Mouse (Mus musculus) spleen, postnatal 10 days (tissue): Measurements from ENCODE around the gene Cept1.

Source experiments
- DNase-seq, 2 experiments: peaks; one replicate each; pipeline ENCODE4 v3.0.0; 2021 to 2022; ENCODE audit warnings: low spot score in 2 of 2

Cept1 gene

GRCm38 (mm10) chr3:106494417-106494950 is 53.1 kb downstream of the Cept1 start:
- no peak for DNase-seq

DNA sequence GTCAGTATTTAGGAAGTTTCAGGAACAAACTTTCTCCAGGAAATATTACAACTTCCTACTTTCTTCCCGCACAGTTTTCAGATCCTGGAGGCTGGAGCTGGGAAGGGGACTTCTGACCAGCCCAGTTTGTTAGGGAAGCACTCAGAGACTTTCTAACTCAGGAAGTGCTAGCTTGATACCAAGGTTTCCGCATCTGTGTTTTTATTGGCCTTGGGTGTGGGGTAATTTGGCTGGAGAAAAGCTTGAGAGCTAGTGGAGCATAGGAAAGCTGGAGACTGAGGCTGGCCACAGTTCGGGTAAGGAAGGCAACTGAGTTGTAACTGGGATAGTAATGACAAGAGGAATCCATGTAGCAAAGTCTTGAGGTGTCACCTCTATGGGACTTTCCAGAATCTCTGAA is 53.7 kb downstream of the Cept1 start:
- DNase-seq, result no peak

GRCm38 (mm10) chr3:106493202-106493601 is 54.4 kb downstream of the Cept1 start:
- no peak for DNase-seq

- no peak for DNase-seq
Measured at GRCm38 (mm10) chr3:106492723-106493122, 54.9 kb downstream of the Cept1 start.

DNA sequence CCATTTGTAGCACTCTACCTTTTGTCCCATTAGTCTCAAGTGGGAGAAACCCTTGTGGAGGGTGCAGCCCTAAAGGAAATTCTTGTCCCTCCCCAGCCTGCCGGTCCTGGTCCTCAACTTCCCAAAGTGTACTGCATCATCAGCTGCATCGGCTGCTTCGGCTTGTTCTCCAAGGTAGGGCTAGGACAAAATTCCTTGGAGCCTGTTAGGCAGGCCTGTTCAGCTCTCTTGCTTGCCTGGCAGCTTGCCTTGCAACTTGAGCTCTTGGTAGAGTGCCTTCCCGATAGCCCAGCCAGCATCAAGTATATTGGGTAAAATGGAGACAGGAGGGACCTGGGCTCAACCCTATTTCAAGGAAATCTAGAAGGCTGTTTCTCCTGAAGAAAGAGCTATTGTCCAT is 57.4 kb downstream of the Cept1 start:
- no peak for DNase-seq

DNA sequence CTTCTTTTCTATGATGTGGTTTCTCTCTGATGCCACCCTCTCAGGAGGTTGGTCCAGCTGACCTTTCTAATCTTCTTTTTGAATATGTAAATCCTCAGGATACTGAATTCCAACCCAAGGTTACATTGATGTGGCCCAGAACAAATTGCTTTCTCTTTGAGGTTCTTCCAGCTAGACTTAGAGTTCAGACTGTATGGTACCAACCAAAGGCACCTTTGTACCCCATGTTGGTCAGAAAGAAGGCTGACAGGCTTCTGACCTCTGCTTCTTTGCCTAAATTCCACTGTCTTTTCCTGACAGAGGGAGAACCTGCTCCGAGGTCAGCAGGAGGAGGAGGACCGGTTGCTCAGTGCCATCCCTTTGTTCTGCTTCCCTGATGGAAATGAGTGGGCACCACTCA is 60.1 kb downstream of the Cept1 start:
- no peak for DNase-seq

- DNase-seq, result peak in 1 of 2 experiments; percentile 45
Measured at GRCm38 (mm10) chr3:106485810-106486209, 61.8 kb downstream of the Cept1 start.

DNA sequence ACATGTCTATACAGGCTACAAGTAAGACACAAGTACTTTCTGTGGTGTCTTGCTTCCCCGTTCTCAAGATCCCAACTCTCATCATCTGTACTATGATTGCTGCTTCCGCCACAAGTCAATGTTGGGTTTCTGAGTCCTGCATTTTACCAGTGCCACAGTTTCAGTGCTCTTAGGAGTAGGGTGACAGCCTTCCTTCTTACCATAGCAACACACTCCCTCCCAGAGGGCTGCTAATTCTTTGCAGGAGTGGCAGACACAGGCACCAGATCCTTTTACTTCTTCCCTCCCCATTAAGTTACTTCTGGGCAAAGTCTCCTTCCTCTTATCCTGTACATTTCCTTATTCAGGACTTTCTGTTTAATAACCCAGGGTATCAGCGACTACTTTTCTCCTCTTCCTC is 62.7 kb downstream of the Cept1 start:
- no peak for DNase-seq

- DNase-seq, result no peak
Measured at GRCm38 (mm10) chr3:106483796-106484405, 63.7 kb downstream of the Cept1 start.

GRCm38 (mm10) chr3:106483297-106483696 is 64.3 kb downstream of the Cept1 start:
- no peak for DNase-seq

DNA sequence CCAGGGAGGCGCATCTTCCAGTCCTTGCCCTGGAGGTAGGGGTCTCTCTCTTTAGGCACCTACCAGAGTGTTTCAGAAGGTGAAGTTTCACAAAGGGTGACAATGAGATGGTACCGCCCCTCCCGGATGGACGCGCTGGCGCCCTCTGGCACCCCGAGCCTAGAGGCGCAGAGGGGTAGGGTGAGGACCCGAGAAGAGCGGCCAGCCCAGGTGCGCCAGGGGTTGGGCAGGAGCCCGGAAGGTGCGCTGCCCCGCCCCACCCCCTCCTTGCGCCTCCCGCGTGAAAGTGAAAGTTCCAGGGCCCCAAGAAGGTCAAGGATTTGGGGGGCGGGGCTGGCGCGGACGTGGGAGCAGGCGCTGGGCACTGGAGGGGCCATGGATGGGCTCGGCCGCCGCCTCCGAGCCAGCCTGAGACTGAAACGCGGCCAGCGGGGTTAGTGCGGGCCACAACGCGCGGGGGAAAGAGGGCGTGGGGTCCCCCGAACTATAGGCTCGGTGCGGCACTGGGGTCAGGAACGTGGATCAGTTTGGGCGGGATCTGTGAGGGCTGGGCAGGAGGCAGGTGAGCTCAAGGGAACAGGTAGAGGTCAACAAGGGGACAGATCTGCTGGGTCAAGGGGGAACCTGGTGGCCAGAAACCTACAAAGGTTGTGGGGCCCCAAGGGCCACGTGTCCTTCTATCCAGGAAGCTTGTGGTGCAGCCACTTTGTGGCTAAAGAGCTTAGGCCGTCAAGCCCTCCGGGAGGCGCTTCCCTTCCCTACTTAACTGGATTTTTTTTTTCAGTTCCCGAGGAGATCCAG is 65.1 kb downstream of the Cept1 start, which contains the start of gene Dennd2d:
Gene Dennd2d (plus strand): TSS at position 125 of the 801 bp plus-strand sequence.
- DNase-seq, result peak; percentile 54 to 77

DNA sequence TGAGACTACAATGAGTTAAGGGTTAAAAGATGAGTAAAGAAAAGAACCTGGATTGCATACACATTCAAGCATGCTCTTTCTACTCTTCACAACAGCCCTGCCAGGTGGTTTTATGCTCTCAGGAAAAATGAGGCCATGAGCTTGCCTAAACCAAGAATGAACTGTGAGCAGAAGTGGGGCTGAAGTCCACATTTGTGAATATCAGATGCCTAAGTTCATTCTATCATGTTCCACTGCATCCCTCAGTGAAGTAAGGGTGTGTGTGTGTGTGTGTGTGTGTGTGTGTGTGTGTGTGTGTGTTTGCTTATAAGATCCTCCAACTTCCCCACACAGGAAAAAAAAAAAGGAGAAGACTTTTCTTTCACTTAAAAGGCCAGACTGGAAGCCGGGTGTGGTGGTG is 70.7 kb downstream of the Cept1 start:
- no peak for DNase-seq

DNA sequence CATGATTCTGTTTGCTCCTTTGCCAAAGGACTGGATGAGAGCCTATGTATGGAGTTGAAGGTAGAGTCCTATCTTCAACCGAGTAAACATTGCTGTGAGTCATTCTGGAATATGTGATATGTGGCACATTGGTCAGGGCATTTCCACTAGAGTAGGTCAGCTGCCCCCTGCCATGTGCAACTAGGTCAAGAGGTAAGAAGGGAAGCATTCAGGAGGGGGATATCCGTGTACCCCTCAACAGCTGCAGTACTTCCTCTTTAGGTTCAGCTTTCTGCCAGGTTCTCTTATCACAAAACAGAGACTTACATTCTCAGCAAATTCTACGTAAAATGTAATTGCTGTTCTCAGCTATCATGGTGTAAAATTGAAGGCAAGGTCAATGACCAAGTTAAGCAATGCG is 73.4 kb downstream of the Cept1 start:
- DNase-seq, result no peak

DNA sequence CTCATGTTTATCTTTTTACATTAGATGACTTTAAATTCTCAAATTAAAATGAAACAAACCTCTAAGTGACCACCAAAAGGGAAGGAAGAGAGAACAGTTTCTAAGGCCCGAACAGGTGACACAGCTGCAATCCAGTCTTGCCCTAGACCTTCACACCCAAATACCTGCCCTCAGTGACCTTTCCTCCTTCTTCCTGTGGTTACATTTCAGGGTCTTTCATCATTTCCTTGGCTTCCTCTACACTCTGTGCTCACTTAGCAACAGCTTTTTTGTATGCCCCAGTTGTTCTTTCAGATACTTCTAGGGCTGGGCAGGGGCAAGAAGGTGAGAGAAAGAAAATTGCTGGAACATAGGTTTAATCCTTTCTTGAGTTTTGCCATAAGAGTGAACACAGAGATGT is 82.9 kb downstream of the Cept1 start:
- no peak for DNase-seq

DNA sequence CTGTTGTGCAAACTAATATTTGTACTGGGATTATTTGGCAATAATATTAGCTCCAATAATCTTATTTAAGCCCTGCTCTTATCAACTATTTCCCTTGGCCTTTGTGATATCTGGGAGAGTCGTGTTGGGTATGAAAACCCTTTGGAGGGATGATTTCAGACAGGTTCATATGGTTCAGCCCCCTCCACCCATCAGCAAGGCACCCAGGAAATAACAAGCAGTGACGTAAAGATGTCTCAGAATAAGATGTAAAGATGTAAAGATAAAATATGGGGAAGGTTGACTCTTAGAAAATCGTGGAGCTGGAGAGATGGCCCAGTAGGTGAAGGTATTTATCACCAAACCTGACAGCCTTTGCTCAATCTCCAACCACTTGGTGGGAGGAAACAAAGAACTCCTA is 85.1 kb downstream of the Cept1 start:
- DNase-seq, result no peak

DNA sequence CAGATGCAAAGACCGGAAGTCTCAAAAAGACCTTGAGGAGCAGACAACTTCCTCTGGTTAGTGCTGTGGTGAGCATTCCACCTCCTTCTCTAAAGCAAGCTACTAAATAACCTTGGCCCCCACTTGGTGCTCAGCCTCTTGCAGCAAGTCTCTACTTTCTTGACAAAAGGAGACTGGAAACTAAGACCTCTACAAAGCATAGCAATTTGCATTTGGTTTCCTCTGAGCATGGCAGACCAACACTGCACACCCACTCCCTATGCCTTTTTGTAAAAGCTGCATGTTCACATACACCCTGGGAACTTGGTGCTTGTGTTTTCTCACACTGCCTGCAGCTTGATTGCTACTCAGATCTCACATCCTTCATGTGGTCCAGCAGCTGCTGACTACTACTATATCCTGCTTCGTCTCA is 85.5 kb downstream of the Cept1 start:
- DNase-seq, result no peak

- DNase-seq, result no peak
Measured at GRCm38 (mm10) chr3:106457298-106457869, 90.2 kb downstream of the Cept1 start.

GRCm38 (mm10) chr3:106452616-106453015 is 95.0 kb downstream of the Cept1 start:
- peak in 1 of 2 experiments; percentile 29 for DNase-seq
